Mouse (Mus musculus): ENCODE measurements around the gene Smpd2.

Gene Smpd2

GRCm38 (mm10) chr10:41489708-41490517 lies at the start of gene Smpd2, which contains the start of gene Ppil6:
TSS of gene Smpd2 (minus strand) at chr10:41490369.
TSS of gene Ppil6 (plus strand) at chr10:41490439.
- DNase-seq = peak; percentile 97

GRCm38 (mm10) chr10:41538986-41539385 lies 48.8 kb upstream of the Smpd2 start:
- DNase-seq = no peak

- no peak for DNase-seq
Observed at GRCm38 (mm10) chr10:41537983-41538330, 47.8 kb upstream of the Smpd2 start.

- peak; percentile 36 for DNase-seq
Observed at GRCm38 (mm10) chr10:41537226-41537982, 47.2 kb upstream of the Smpd2 start.

GRCm38 (mm10) chr10:41536714-41537113 lies 46.5 kb upstream of the Smpd2 start:
- no peak for DNase-seq

- DNase-seq = no peak
Observed at GRCm38 (mm10) chr10:41535991-41536390, 45.8 kb upstream of the Smpd2 start.

GRCm38 (mm10) chr10:41529972-41530371 lies 39.8 kb upstream of the Smpd2 start:
- DNase-seq = no peak

GRCm38 (mm10) chr10:41525696-41526095 lies 35.5 kb upstream of the Smpd2 start:
- no peak for DNase-seq

- no peak for DNase-seq
Observed at GRCm38 (mm10) chr10:41523386-41523785, 33.2 kb upstream of the Smpd2 start.

- DNase-seq = no peak
Observed at GRCm38 (mm10) chr10:41520410-41520673, 30.2 kb upstream of the Smpd2 start.

- no peak for DNase-seq
Observed at GRCm38 (mm10) chr10:41519640-41520409, 29.7 kb upstream of the Smpd2 start.

GRCm38 (mm10) chr10:41518981-41519618 lies 28.9 kb upstream of the Smpd2 start, which contains the start of gene Cd164:
TSS of gene Cd164 (plus strand) at chr10:41519414.
- peak; percentile 98 for DNase-seq

- DNase-seq = peak; percentile 86
Observed at GRCm38 (mm10) chr10:41518508-41518980, 28.4 kb upstream of the Smpd2 start.

- no peak for DNase-seq
Observed at GRCm38 (mm10) chr10:41514921-41515320, 24.8 kb upstream of the Smpd2 start.

- DNase-seq = no peak
Observed at GRCm38 (mm10) chr10:41514301-41514700, 24.1 kb upstream of the Smpd2 start.

- DNase-seq = peak; percentile 50
Observed at GRCm38 (mm10) chr10:41509160-41509559, 19.0 kb upstream of the Smpd2 start.

- peak; percentile 89 for DNase-seq
Observed at GRCm38 (mm10) chr10:41505446-41505845, 15.3 kb upstream of the Smpd2 start.

- DNase-seq = no peak
Observed at GRCm38 (mm10) chr10:41504996-41505395, 14.8 kb upstream of the Smpd2 start.

GRCm38 (mm10) chr10:41500941-41501340 lies 10.8 kb upstream of the Smpd2 start:
- DNase-seq = peak; percentile 30

GRCm38 (mm10) chr10:41491111-41491510 lies 942 bp upstream of the Smpd2 start:
- DNase-seq = peak; percentile 50

GRCm38 (mm10) chr10:41490518-41490873 lies 327 bp upstream of the Smpd2 start:
- DNase-seq = no peak

- no peak for DNase-seq
Observed at GRCm38 (mm10) chr10:41489294-41489693, 875 bp downstream of the Smpd2 start.

- no peak for DNase-seq
Observed at GRCm38 (mm10) chr10:41488877-41489276, 1.3 kb downstream of the Smpd2 start.

Data from retina, postnatal 1 day (tissue).